Mouse (Mus musculus): ENCODE results near the gene Smap1.

DNA sequence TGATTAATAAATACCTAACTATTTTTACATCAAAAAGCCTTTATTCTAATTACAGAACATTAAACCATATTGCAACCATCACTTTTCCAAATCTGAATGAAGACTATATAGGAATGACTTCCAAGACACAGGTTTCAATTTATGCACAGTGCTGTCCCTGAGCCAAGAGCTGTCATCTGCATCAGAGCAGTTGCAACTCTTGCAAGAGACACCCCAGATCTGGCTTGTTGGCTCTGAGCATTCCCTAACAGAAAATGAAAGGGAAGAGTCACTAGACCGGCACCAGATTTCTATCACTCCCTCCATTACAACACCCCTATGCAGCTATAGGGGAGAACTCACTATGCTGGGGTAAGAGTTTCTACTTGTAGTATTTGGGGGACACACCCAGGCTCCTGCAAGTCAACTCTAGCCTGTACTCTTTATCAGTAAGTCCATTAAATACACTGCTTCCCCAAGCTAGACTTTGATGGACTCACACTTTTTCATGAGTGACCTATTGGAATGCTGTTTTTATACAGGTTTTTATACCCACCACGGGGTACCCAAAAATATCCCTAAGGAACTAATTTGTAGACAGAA, 37.9 kb downstream of the Smap1 start:
- TF ChIP-seq CTCF (IDR thresholded peaks at IDR 0.05; ENCODE audit: low read depth) (no peak), EP300 (optimal IDR thresholded peaks at IDR 0.05) (no peak)

All from stomach, postnatal 0 days (tissue).